Mouse (Mus musculus): ENCODE measurements around the gene Ace.

DNA sequence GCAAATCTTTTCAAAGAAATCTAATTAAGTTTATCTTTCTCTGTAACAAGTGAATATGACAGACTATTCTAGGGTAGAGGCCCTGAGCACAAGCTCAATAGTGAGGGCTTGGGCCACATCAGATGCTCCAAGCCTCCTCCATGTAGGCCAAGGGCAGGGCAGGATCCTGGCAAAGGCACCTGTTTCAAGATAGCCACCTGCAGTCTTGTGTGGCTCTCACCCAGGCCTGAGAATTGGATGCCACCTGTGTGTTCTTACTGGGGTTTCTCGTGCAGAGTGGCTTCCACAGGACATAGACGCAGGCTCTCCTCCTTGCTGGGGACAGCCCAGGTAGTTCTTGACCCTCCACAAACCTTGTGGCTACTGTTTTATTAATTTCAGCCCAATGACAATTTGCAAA is 10.5 kb downstream of the Ace start:
- TF ChIP-seq CTCF (IDR thresholded peaks at IDR 0.05) (no peak), EP300 (IDR thresholded peaks at IDR 0.05; ENCODE audit: insufficient read depth, low read depth, low read length) (no peak)
